Mouse (Mus musculus) T-cell, adult 66 days (primary cell): ENCODE data around the gene Ramp1. TPM values are rescaled to one million over a fixed set of nuclear protein-coding genes. Genes with fewer than 3 reads are reported as not detected.

Source experiments
- total RNA-seq, 2 experiments: library from RNA; stranded (reverse); gene quantifications; 3 replicates in 1 of 2; 4 replicates in 1 of 2; pipeline ENCODE4 v1.2.4; 2023

Gene Ramp1
- total RNA-seq = 10 to 100 TPM; 24.1 to 29.0 TPM

DNA sequence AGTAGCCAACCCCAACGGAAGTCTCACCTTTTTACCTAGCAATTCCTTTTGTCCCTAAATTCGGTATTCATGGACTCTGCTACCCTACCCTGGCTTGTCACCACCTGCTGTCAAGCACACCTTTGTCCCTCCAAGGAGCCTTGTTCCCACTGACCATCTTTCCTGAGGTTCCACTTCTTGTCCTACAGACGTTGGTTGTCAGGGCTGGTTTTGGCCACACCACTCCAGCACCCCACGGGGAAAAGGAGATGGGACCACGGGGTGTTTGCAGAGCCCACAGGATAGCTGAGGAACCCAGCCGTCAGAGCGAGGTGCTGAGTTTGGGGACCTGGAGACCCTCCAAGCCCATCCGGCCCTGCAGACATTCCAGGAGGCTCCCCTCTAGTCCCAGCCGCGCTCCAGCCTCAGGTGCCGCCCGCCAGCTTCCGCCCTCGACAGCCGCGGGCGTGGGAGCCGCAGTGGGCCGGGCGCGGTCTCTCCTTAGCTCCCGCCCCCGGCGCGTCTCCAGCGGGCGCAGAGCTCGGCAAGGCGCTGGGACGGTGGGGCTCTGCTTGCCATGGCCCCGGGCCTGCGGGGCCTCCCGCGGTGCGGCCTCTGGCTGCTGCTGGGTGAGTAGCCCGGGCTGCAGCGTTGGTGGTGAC lies at the start of gene Ramp1:
Gene Ramp1 (plus strand): TSS at position 290 of the 641 bp plus-strand sequence.

DNA sequence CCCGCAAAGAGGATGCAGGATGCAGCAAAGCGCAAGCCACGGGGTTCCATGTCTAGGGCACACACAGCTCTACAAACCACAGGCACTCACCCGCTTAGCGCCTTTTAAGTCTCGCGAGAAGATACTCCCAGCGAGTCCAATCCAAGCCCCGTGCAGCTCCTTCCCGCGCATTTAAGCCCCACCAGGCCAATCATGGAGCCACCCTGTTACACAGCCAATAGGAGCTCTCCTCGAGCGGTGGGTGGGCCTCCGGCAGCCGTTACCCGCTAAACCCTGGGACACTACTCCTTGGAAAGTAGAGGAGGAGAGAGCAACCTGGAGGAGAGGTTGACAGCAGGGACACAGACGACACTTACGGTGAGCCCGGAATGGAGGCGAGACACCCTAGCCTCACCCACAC lies 34.8 kb upstream of the Ramp1 start, which contains the start of gene Rbm44:
Gene Rbm44 (plus strand): TSS at position 277 of the 400 bp plus-strand sequence.

DNA sequence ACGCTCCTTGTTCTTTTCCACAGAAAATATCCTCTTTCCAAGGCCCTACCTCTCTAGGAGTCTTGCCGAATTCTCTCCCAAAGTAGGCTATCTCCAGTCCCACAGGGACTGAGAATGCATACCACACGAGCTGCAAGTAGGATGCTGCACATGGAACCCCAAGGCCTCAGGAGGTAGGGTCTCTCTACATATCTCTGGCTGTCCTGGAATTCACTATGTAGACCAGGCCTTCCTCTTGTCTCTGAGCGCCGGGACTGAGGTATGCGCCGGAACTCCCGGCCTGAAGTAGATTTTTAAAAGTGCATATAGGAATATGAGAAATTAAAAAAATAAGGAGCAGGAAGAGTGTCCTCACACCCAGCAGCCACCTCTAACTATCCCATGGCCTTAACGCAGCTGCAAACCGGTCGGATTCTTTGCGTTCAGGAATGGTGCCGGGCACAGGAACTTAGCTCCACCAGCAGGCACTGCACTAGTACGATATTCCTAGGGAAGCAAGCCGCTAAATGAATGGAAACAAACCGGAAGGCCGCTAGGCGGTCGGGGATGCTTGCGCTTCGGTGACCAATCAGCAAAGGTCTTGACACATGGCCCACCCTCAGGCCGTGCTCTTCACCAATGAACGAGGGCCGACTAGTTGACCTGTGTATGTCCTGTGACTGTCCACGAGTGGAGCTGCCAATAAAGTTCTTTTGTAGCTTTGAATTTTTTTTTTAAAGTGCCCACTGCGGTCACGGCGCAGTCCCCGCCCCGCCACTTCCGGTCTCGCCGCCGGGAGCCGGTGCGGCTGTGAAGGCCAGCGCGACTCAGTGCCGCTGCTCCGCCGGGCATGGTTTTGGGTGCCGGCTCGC lies 70.2 kb downstream of the Ramp1 start, which contains the start of gene Ube2f:
Gene Ube2f (plus strand): TSS at position 741 of the 851 bp plus-strand sequence.

Other genes with a start within 250 kb of the Ramp1 start
- gene Prlh, start 226.7 kb upstream of the Ramp1 start, total RNA-seq = not detected
- not detected for gene Rab17, start 210.2 kb upstream of the Ramp1 start, total RNA-seq
- 100 to 1,000 TPM; 238 to 253 TPM for gene Lrrfip1, start 181.1 kb upstream of the Ramp1 start, total RNA-seq
- 1 to 10 TPM; 3.1 to 3.2 TPM for gene Rbm44, start 34.7 kb upstream of the Ramp1 start, total RNA-seq
- gene Ube2f, start 70.5 kb downstream of the Ramp1 start, total RNA-seq = 10 to 100 TPM; 59.3 to 62.2 TPM
- gene Scly, start 118.5 kb downstream of the Ramp1 start, total RNA-seq = 10 to 100 TPM; 25.1 to 25.7 TPM
- gene Espnl, start 142.3 kb downstream of the Ramp1 start, total RNA-seq = under 1 TPM; 0.23 to 0.27 TPM
- not detected for gene Klhl30, start 171.2 kb downstream of the Ramp1 start, total RNA-seq
- gene Erfe, start 186.6 kb downstream of the Ramp1 start, total RNA-seq = not detected
- 100 to 1,000 TPM; 121 to 128 TPM for gene Ilkap, start 219.0 kb downstream of the Ramp1 start, total RNA-seq
- 10 to 100 TPM; 34.4 to 37.5 TPM for gene Hes6, start 234.2 kb downstream of the Ramp1 start, total RNA-seq